Mouse (Mus musculus) G1E (cell line): Measurements from ENCODE around the gene Sp6.

ENCODE experiments used
- CTCF ChIP-seq: IDR thresholded peaks from 2 replicates; pipeline ENCODE4 v1.5.1; 2012; ENCODE audit warnings: low read depth, low read length, inconsistent platforms, mixed read lengths
- POLR2AphosphoS5 ChIP-seq: IDR thresholded peaks from 2 replicates; pipeline ENCODE4 v1.6.1; 2012; ENCODE audit warnings: low read depth, low read length, inconsistent platforms; ENCODE audit not compliant: insufficient replicate concordance
- TAL1 ChIP-seq: conservative IDR thresholded peaks from 2 replicates; pipeline ENCODE4 v1.6.1; 2012; ENCODE audit warnings: low read depth, low read length, inconsistent platforms, mixed read lengths

GRCm38 (mm10) chr11:96975511-96976378 is 37.4 kb upstream of the Sp6 start:
- TF ChIP-seq CTCF, result no peak
- no peak for TF ChIP-seq TAL1
- no peak for TF ChIP-seq POLR2AphosphoS5
